Mouse (Mus musculus): ENCODE data around the gene Tas1r1. TPM values are rescaled to one million over a fixed set of nuclear protein-coding genes. Genes with fewer than 3 reads are reported as not detected.

Gene Tas1r1
- polyA plus RNA-seq, 1 experiment from 2014 or later: 1.2 TPM

- Histone ChIP-seq H3K4me3 (replicated peaks; ENCODE audit: low read depth, low read length) (no peak overlapping the region), H3K27ac (replicated peaks; ENCODE audit: low read depth, low read length) (no peak overlapping the region), H3K9me3 (ENCODE audit: control insufficient read depth, low read length) (no peaks in the 10 kb centered on the region), H3K36me3 (ENCODE audit: control insufficient read depth, insufficient read depth, low read length) (no peaks in the 10 kb centered on the region), H3K9ac (replicated peaks; ENCODE audit: low read length) (no peak overlapping the region), H3K4me2 (ENCODE audit: low read length) (no peak overlapping the region), H3K4me1 (ENCODE audit: control insufficient read depth, insufficient read depth, low read length) (no peaks in the 10 kb centered on the region), H3K27me3 (ENCODE audit: control insufficient read depth, insufficient read depth, low read length) (no peaks in the 10 kb centered on the region)
- 60% methylated on average over 4 of the region's 4 CpGs for WGBS
- ATAC-seq (ENCODE audit: low FRiP score, low TSS enrichment) (no peak), DNase-seq (no peak)
Observed at GRCm38 (mm10) chr4:152000906-152001305, 37.5 kb downstream of the Tas1r1 start.

- DNase-seq: no peak
- H3K9me3 ChIP-seq (ENCODE audit: control insufficient read depth, low read length): no peaks in the 10 kb centered on the region
- ATAC-seq (ENCODE audit: low FRiP score, low TSS enrichment): no peak
- no peaks in the 10 kb centered on the region for H3K36me3 ChIP-seq (ENCODE audit: control insufficient read depth, insufficient read depth, low read length)
- H3K4me2 ChIP-seq (ENCODE audit: low read length): no peak overlapping the region
- H3K4me3 ChIP-seq (replicated peaks; ENCODE audit: low read depth, low read length): no peak overlapping the region
- no peak overlapping the region for H3K27ac ChIP-seq (replicated peaks; ENCODE audit: low read depth, low read length)
- no peak overlapping the region for H3K9ac ChIP-seq (replicated peaks; ENCODE audit: low read length)
- 60% methylated on average over 3 of the region's 3 CpGs for WGBS
- no peaks in the 10 kb centered on the region for H3K27me3 ChIP-seq (ENCODE audit: control insufficient read depth, insufficient read depth, low read length)
- H3K4me1 ChIP-seq (ENCODE audit: control insufficient read depth, insufficient read depth, low read length): peaks cover 2% of the 10 kb centered on the region
Observed at GRCm38 (mm10) chr4:151999481-151999880, 38.9 kb downstream of the Tas1r1 start.

GRCm38 (mm10) chr4:151997701-151998100 is 40.7 kb downstream of the Tas1r1 start:
- H3K4me2 ChIP-seq (ENCODE audit: low read length): no peak overlapping the region
- peaks cover 9% of the 10 kb centered on the region for H3K4me1 ChIP-seq (ENCODE audit: control insufficient read depth, insufficient read depth, low read length)
- no peak overlapping the region for H3K9ac ChIP-seq (replicated peaks; ENCODE audit: low read length)
- DNase-seq (no peak), ATAC-seq (ENCODE audit: low FRiP score, low TSS enrichment) (no peak)
- no peaks in the 10 kb centered on the region for H3K9me3 ChIP-seq (ENCODE audit: control insufficient read depth, low read length)
- no peaks in the 10 kb centered on the region for H3K27me3 ChIP-seq (ENCODE audit: control insufficient read depth, insufficient read depth, low read length)
- H3K36me3 ChIP-seq (ENCODE audit: control insufficient read depth, insufficient read depth, low read length): peaks cover 7% of the 10 kb centered on the region
- H3K4me3 ChIP-seq (replicated peaks; ENCODE audit: low read depth, low read length): no peak overlapping the region
- 83% methylated on average over 3 of the region's 3 CpGs for WGBS
- no peak overlapping the region for H3K27ac ChIP-seq (replicated peaks; ENCODE audit: low read depth, low read length)

GRCm38 (mm10) chr4:151996951-151997222 is 41.5 kb downstream of the Tas1r1 start:
- no peak for ATAC-seq (ENCODE audit: low FRiP score, low TSS enrichment)
- WGBS: 5% methylated on average over 13 of the region's 13 CpGs
- no peak for DNase-seq

GRCm38 (mm10) chr4:151996173-151996950 is 42.0 kb downstream of the Tas1r1 start, which contains the start of gene Phf13:
Gene Phf13, minus strand, starts transcription at chr4:151996258.
- H3K9ac ChIP-seq (replicated peaks; ENCODE audit: low read length): peak within 1 kb of the TSS; percentile 84
- DNase-seq: peak; percentile 100
- WGBS: under 1% methylated on average over 94 of the region's 94 CpGs
- peaks cover 9% of the 10 kb centered on the region for H3K4me1 ChIP-seq (ENCODE audit: control insufficient read depth, insufficient read depth, low read length)
- H3K4me2 ChIP-seq (ENCODE audit: low read length): peak within 1 kb of the TSS; percentile 91
- H3K4me3 ChIP-seq (replicated peaks; ENCODE audit: low read depth, low read length): peak within 1 kb of the TSS; percentile 83
- H3K9me3 ChIP-seq (ENCODE audit: control insufficient read depth, low read length): no peaks in the 10 kb centered on the region
- ATAC-seq (ENCODE audit: low FRiP score, low TSS enrichment): peak; percentile 98
- H3K36me3 ChIP-seq (ENCODE audit: control insufficient read depth, insufficient read depth, low read length): peaks cover 20% of the 10 kb centered on the region
- no peaks in the 10 kb centered on the region for H3K27me3 ChIP-seq (ENCODE audit: control insufficient read depth, insufficient read depth, low read length)
- H3K27ac ChIP-seq (replicated peaks; ENCODE audit: low read depth, low read length): peak within 1 kb of the TSS; percentile 87

More at GRCm38 (mm10) chr4:151996951-151997222, 41.5 kb downstream of the Tas1r1 start:
- peaks cover 15% of the 10 kb centered on the region for H3K36me3 ChIP-seq (ENCODE audit: control insufficient read depth, insufficient read depth, low read length)
- peak overlapping the region; percentile 68 for H3K4me2 ChIP-seq (ENCODE audit: low read length)
- H3K27ac ChIP-seq (replicated peaks; ENCODE audit: low read depth, low read length): peak overlapping the region; percentile 87
- H3K9ac ChIP-seq (replicated peaks; ENCODE audit: low read length): peak overlapping the region; percentile 72
- no peaks in the 10 kb centered on the region for H3K27me3 ChIP-seq (ENCODE audit: control insufficient read depth, insufficient read depth, low read length)
- peak overlapping the region; percentile 83 for H3K4me3 ChIP-seq (replicated peaks; ENCODE audit: low read depth, low read length)
- peaks cover 9% of the 10 kb centered on the region for H3K4me1 ChIP-seq (ENCODE audit: control insufficient read depth, insufficient read depth, low read length)
- no peaks in the 10 kb centered on the region for H3K9me3 ChIP-seq (ENCODE audit: control insufficient read depth, low read length)

GRCm38 (mm10) chr4:151995371-151996172 is 42.8 kb downstream of the Tas1r1 start:
- Histone ChIP-seq H3K4me3 (replicated peaks; ENCODE audit: low read depth, low read length) (peak overlapping the region; percentile 83), H3K4me2 (ENCODE audit: low read length) (peak overlapping the region; percentile 91), H3K9me3 (ENCODE audit: control insufficient read depth, low read length) (no peaks in the 10 kb centered on the region), H3K27ac (replicated peaks; ENCODE audit: low read depth, low read length) (peak overlapping the region; percentile 63), H3K4me1 (ENCODE audit: control insufficient read depth, insufficient read depth, low read length) (peaks cover 9% of the 10 kb centered on the region), H3K36me3 (ENCODE audit: control insufficient read depth, insufficient read depth, low read length) (peaks cover 28% of the 10 kb centered on the region), H3K27me3 (ENCODE audit: control insufficient read depth, insufficient read depth, low read length) (no peaks in the 10 kb centered on the region), H3K9ac (replicated peaks; ENCODE audit: low read length) (peak overlapping the region; percentile 84)
- WGBS: 0% methylated on average over 87 of the region's 111 CpGs
- ATAC-seq (ENCODE audit: low FRiP score, low TSS enrichment) (peak; percentile 57), DNase-seq (peak; percentile 54)

- Histone ChIP-seq H3K36me3 (ENCODE audit: control insufficient read depth, insufficient read depth, low read length) (peaks cover 38% of the 10 kb centered on the region), H3K27ac (replicated peaks; ENCODE audit: low read depth, low read length) (peak overlapping the region; percentile 63; the same call in 1 of the 2 replicates), H3K4me3 (replicated peaks; ENCODE audit: low read depth, low read length) (peak overlapping the region; percentile 83), H3K9me3 (ENCODE audit: control insufficient read depth, low read length) (no peaks in the 10 kb centered on the region), H3K4me1 (ENCODE audit: control insufficient read depth, insufficient read depth, low read length) (peaks cover 9% of the 10 kb centered on the region), H3K27me3 (ENCODE audit: control insufficient read depth, insufficient read depth, low read length) (no peaks in the 10 kb centered on the region), H3K9ac (replicated peaks; ENCODE audit: low read length) (peak overlapping the region; percentile 84), H3K4me2 (ENCODE audit: low read length) (peak overlapping the region; percentile 91)
- DNase-seq (peak; percentile 70), ATAC-seq (ENCODE audit: low FRiP score, low TSS enrichment) (no peak)
- under 1% methylated on average over 60 of the region's 61 CpGs for WGBS
Observed at GRCm38 (mm10) chr4:151994228-151995171, 43.9 kb downstream of the Tas1r1 start.

GRCm38 (mm10) chr4:151993035-151993434 is 45.3 kb downstream of the Tas1r1 start:
- peaks cover 9% of the 10 kb centered on the region for H3K4me1 ChIP-seq (ENCODE audit: control insufficient read depth, insufficient read depth, low read length)
- WGBS: 88% methylated on average over 6 of the region's 6 CpGs

More at GRCm38 (mm10) chr4:151993035-151993434, 45.3 kb downstream of the Tas1r1 start:
- Histone ChIP-seq H3K27me3 (ENCODE audit: control insufficient read depth, insufficient read depth, low read length) (no peaks in the 10 kb centered on the region), H3K4me2 (ENCODE audit: low read length) (no peak overlapping the region), H3K9ac (replicated peaks; ENCODE audit: low read length) (no peak overlapping the region), H3K9me3 (ENCODE audit: control insufficient read depth, low read length) (no peaks in the 10 kb centered on the region), H3K4me3 (replicated peaks; ENCODE audit: low read depth, low read length) (no peak overlapping the region), H3K27ac (replicated peaks; ENCODE audit: low read depth, low read length) (no peak overlapping the region), H3K36me3 (ENCODE audit: control insufficient read depth, insufficient read depth, low read length) (peaks cover 38% of the 10 kb centered on the region)
- DNase-seq: no peak
- no peak for ATAC-seq (ENCODE audit: low FRiP score, low TSS enrichment)

All from midbrain, embryonic 14.5 days (tissue).